Mouse (Mus musculus) gastrocnemius, postnatal 14 days (tissue): Measurements from ENCODE around the gene Mael. TPM values are rescaled to one million over a fixed set of nuclear protein-coding genes. Genes with fewer than 3 reads are reported as not detected.
A peak's percentile ranks its signal among the peaks of the same experiment; 100 is the strongest.

Experiments used
- DNase-seq: peaks from one replicate; pipeline ENCODE4 v3.0.0; 2021; ENCODE audit warnings: mixed read lengths
- intact Hi-C: fragments of 180-260 bp; cut with DNase I; formaldehyde crosslinking; loops from one replicate; pipeline ENCODE4 v1.15.1; 2025; ENCODE audit warnings: low total_unique reads
- total RNA-seq, 2 experiments: library from RNA; stranded (reverse); gene quantifications; 2 replicates each; pipeline ENCODE4 v1.2.3; 2021

Gene Mael
- total RNA-seq, 2 experiments from 2014 or later: not detected

GRCm38 (mm10) chr1:166244285-166244684 lies 5.7 kb upstream of the Mael start:
- DNase-seq: no peak
- intact Hi-C loops: no loop called here

GRCm38 (mm10) chr1:166214181-166214580 lies 24.4 kb downstream of the Mael start:
- intact Hi-C loops: no loop called here
- DNase-seq: no peak

- no peak for DNase-seq
- intact Hi-C loops: no loop called here
These were observed 29.2 kb downstream of the Mael start for GRCm38 (mm10) chr1:166209371-166209770.

- intact Hi-C loops: no loop called here
- no peak for DNase-seq
These were observed 33.4 kb downstream of the Mael start for GRCm38 (mm10) chr1:166205159-166205558.

- intact Hi-C loops: no loop called here
These were observed 34.4 kb downstream of the Mael start for GRCm38 (mm10) chr1:166204171-166204570.

GRCm38 (mm10) chr1:166189821-166190220 lies 48.7 kb downstream of the Mael start:
- no peak for DNase-seq
- intact Hi-C loops: no loop called here

More at GRCm38 (mm10) chr1:166204171-166204570, 34.4 kb downstream of the Mael start:
- no peak for DNase-seq

- DNase-seq: no peak
- intact Hi-C loops: no loop called here
These were observed 53.2 kb downstream of the Mael start for GRCm38 (mm10) chr1:166185357-166185756.

GRCm38 (mm10) chr1:166184391-166185229 lies 53.9 kb downstream of the Mael start:
- intact Hi-C loops: no loop called here

GRCm38 (mm10) chr1:166182952-166183627 lies 55.5 kb downstream of the Mael start:
- intact Hi-C loops: no loop called here
- DNase-seq: no peak

More at GRCm38 (mm10) chr1:166184391-166185229, 53.9 kb downstream of the Mael start:
- no peak for DNase-seq

- intact Hi-C loops: no loop called here
- no peak for DNase-seq
These were observed 57.0 kb downstream of the Mael start for GRCm38 (mm10) chr1:166181510-166181909.

GRCm38 (mm10) chr1:166173621-166174020 lies 64.9 kb downstream of the Mael start:
- DNase-seq: no peak
- intact Hi-C loops: no loop called here

- intact Hi-C loops: no loop called here
These were observed 65.6 kb downstream of the Mael start for GRCm38 (mm10) chr1:166172992-166173391.

GRCm38 (mm10) chr1:166170852-166171251 lies 67.7 kb downstream of the Mael start:
- no peak for DNase-seq
- intact Hi-C loops: no loop called here

More at GRCm38 (mm10) chr1:166172992-166173391, 65.6 kb downstream of the Mael start:
- no peak for DNase-seq

GRCm38 (mm10) chr1:166169713-166170112 lies 68.8 kb downstream of the Mael start:
- intact Hi-C loops: no loop called here
- DNase-seq: no peak

GRCm38 (mm10) chr1:166168017-166168416 lies 70.5 kb downstream of the Mael start:
- no peak for DNase-seq
- intact Hi-C loops: no loop called here

- DNase-seq: no peak
- intact Hi-C loops: no loop called here
These were observed 71.1 kb downstream of the Mael start for GRCm38 (mm10) chr1:166167405-166167804.

GRCm38 (mm10) chr1:166165159-166165558 lies 73.4 kb downstream of the Mael start:
- no peak for DNase-seq
- intact Hi-C loops: no loop called here

GRCm38 (mm10) chr1:166164580-166164979 lies 74.0 kb downstream of the Mael start:
- intact Hi-C loops: loop anchor here (5.0 kb wide), 2 partner anchors 88 to 198 kb away; partner anchors contain the start of gene Ildr2
- DNase-seq: no peak

GRCm38 (mm10) chr1:166160569-166161445 lies 77.7 kb downstream of the Mael start:
- intact Hi-C loops: loop anchor here (5.0 kb wide), 2 partner anchors 91 to 201 kb away; partner anchors contain the start of gene Ildr2
- peak; percentile 68 for DNase-seq
